Mouse (Mus musculus) naive thymus-derived CD4-positive, alpha-beta T cell, adult 2 months (primary cell): ENCODE measurements around the gene B020011L13Rik.
"Not testable (repeated sequence)": the region's sequence is repeated elsewhere in the genome, so short reads cannot be mapped to it uniquely, and the experiment has no call there.

ENCODE experiments used
- DNase-seq: peaks from one replicate; pipeline ENCODE4 v3.0.0-alpha.2; 2011; ENCODE audit warnings: low read depth

B020011L13Rik gene

DNA sequence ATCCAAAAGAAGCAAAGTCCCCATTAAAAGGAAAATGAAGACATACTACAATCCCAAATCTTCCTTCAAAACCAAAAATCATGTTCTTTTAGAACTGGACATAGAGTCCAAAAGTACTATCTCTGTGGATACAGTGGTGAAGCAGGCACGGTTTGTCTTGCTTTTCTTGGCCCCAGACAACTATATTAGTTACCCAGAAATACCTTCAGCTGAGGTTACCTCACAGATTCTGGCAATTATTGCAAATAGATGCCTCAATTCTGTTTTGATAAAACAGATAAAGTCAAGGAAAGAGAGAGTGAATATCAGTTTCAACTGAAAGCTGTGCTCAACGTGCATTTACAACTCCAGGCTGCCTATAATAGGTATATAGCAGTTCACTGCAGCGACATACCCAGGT lies at the start of gene B020011L13Rik:
TSS of gene B020011L13Rik (plus strand) at position 301 of the 400 bp plus-strand sequence.
- not testable (repeated sequence) for DNase-seq

DNA sequence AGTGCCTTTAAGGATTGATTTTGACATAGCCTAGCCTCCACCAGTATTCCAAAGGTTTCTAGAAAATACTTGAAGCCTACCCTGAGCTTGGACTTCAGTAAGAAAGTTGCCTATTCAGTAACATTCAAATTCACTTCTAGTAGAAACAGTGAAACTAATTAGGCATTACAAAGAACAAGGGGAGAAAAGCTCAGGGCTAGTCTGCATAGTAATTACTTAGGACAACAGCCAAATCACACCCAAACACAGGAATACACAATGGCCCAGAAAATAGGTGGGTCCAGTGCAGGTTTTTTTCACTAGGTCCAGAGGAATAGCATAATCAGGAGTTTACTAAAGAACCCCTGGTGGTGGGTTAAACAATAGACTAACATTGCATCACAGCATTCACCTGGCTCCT lies 35.3 kb downstream of the B020011L13Rik start:
- DNase-seq, result not testable (repeated sequence)

DNA sequence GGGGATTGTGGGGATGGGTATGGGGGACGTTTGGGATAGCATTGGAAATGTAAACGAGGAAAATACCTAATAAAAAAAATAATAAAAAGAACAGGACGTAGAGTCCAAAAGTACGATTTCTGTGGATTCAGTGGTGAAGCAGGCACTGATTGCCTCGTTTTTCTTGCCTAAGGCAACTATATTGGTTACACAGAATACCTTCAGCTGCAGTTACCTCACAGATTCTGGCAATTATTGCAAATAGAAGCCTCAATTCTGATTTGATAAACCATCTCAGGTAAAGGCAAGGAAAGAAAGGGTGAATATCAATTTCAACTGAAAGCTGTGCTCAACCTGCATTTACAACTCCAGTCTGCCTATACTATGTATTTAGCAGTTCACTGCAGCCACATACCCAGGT lies 48.8 kb downstream of the B020011L13Rik start, which contains the start of gene Gm28360:
TSS of gene Gm28360 (plus strand) at position 301 of the 400 bp plus-strand sequence.
- DNase-seq, result not testable (repeated sequence)

DNA sequence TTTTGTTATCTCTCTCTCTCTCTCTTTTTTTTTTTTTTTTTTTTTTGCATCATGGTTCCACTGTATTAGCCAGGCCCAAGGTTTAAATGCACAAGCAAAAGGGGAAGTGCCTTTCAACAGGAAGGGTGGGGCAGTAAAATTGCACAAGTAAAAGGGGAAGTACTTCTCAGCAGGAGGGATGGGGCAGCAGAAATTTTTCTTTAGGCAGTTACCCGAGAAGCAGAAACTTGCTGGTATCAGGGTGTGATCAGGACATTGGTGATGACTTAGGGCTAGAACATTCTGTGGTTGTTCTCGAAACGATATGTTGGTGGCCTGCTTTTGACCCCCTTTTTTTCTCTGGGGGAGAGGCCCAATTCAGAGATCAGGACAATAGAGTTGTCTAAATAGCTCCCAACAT lies 70.8 kb downstream of the B020011L13Rik start:
- DNase-seq, result not testable (repeated sequence)
